Mouse (Mus musculus) kidney, postnatal 0 days (tissue): ENCODE results near the gene Gm11213. TPM values are rescaled to one million over a fixed set of nuclear protein-coding genes. Genes with fewer than 3 reads are reported as not detected.
A peak's percentile ranks its signal among the peaks of the same experiment; 100 is the strongest.

ENCODE experiments used
- ATAC-seq: fragments of 200-750 bp; cut with Nextera tagmentation; replicated peaks from 2 replicates; pipeline ENCODE4 v1.8.0; 2017; ENCODE audit warnings: low read depth, moderate number of reproducible peaks, moderate TSS enrichment, moderate library complexity; ENCODE audit not compliant: low FRiP score
- DNase-seq: peaks from one replicate; pipeline ENCODE4 v3.0.0-alpha.2; 2016; ENCODE audit warnings: low spot score
- H3K27ac ChIP-seq: fragments of 300-500 bp; sonication (generic); 2 replicates; pipeline ENCODE4 v1.5.1; 2014; ENCODE audit warnings: mild to moderate bottlenecking
- H3K27me3 ChIP-seq: fragments of 300-500 bp; sonication (generic); 2 replicates; pipeline ENCODE4 v1.6.1; 2014; ENCODE audit warnings: low read length, mixed read lengths; ENCODE audit not compliant: insufficient read depth
- H3K36me3 ChIP-seq: fragments of 300-500 bp; sonication (generic); 2 replicates; pipeline ENCODE4 v1.6.1; 2014; ENCODE audit warnings: low read length, mixed read lengths; ENCODE audit not compliant: insufficient read depth
- H3K4me1 ChIP-seq: fragments of 300-500 bp; sonication (generic); replicated peaks from 2 replicates; pipeline ENCODE4 v1.6.1; 2014; ENCODE audit warnings: antibody characterized with exemption, low read length, mixed read lengths; ENCODE audit not compliant: insufficient read depth
- H3K4me2 ChIP-seq: fragments of 300-500 bp; sonication (generic); 2 replicates; pipeline ENCODE4 v1.6.1; 2014; ENCODE audit warnings: mild to moderate bottlenecking, low read length, moderate library complexity, mixed read lengths
- H3K4me3 ChIP-seq: fragments of 300-500 bp; sonication (generic); replicated peaks from 2 replicates; pipeline ENCODE4 v1.5.1; 2014; ENCODE audit warnings: low read depth, low read length
- H3K9ac ChIP-seq: fragments of 300-500 bp; sonication (generic); 2 replicates; pipeline ENCODE4 v1.6.1; 2014; ENCODE audit warnings: low read depth, low read length
- H3K9me3 ChIP-seq: fragments of 300-500 bp; sonication (generic); replicated peaks from 2 replicates; pipeline ENCODE4 v1.6.1; 2016; ENCODE audit warnings: low read length, inconsistent platforms, mixed read lengths
- CTCF ChIP-seq: IDR thresholded peaks from 2 replicates; pipeline ENCODE4 v1.5.1; 2016; ENCODE audit warnings: antibody characterized with exemption, low read depth, mild to moderate bottlenecking, moderate library complexity
- WGBS: fragments of 180-500 bp; shearing (Covaris S2); extraction: QIAGEN DNeasy Blood & Tissue Kit; methylation state at CpG from one replicate; pipeline ENCODE4 v1.1.7; 2014; 5-methylcytosine and 5-hydroxymethylcytosine counted together
- polyA plus RNA-seq: library from polyadenylated mRNA; unstranded; fragments of >200 nt; fragmentation: Nextera tagmentation; extraction: Ambion mirVana; gene quantifications from 2 replicates; pipeline ENCODE4 v1.2.1, GENCODE M21; 2015

Gm11213 gene
- polyA plus RNA-seq, 1 experiment from 2014 or later = not detected

GRCm38 (mm10) chr4:63586240-63586639 lies 18.8 kb downstream of the Gm11213 start:
- H3K36me3 ChIP-seq = no peaks in the 10 kb centered on the region
- 84% methylated on average over 2 of the region's 2 CpGs for WGBS
- no peak overlapping the region for H3K4me3 ChIP-seq
- no peaks in the 10 kb centered on the region for H3K4me1 ChIP-seq
- DNase-seq (no peak), ATAC-seq (no peak)
- no peaks in the 10 kb centered on the region for H3K27me3 ChIP-seq
- no peak overlapping the region for H3K4me2 ChIP-seq
- H3K27ac ChIP-seq = no peak overlapping the region
- no peak for TF ChIP-seq CTCF
- no peaks in the 10 kb centered on the region for H3K9me3 ChIP-seq
- no peak overlapping the region for H3K9ac ChIP-seq

DNA sequence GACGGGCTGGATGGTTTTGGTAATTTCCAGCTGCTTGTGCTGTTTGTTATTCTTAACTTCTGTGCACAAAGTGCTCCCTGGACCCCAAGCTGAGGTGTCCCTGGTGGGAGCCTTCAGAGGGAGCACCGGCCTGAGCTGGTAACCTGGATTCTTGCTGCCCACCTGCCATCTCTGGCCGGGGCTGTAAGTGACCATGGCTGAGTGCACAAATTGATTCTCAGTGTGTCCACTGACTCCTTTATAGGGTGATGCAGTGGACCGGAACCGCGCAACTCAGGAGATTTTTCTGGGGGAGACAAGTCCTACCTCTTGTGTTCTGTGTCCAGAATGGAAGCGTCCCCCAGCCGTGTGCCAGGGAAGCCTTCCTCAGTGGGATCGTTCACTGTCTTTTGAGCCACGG lies 19.8 kb downstream of the Gm11213 start:
- no peak for DNase-seq
- WGBS = 50% methylated on average over 10 of the region's 10 CpGs
- ATAC-seq = peak; percentile 59; the same call in 1 of the 2 replicates

DNA sequence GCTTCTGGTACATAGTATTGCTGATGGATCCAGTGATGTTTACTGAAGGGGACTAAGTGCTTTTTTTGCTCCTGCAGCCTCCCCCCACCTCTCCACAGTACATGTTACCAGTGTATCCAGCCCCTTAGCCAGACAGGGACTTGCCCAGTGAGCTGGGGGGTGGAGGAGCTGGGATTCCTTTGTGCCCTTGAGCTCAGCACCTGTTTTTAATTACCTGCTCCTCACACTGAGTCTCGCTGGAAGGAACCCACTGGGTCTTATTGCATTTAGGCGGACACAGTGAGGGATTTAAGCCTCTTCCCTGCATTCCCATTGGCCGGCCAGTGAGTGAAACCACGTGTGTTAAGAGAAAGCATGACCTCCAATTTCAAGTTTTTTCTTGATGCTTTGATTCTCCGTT lies 22.5 kb downstream of the Gm11213 start:
- ATAC-seq (no peak), DNase-seq (no peak)
- no peak overlapping the region for H3K27ac ChIP-seq
- H3K27me3 ChIP-seq = no peaks in the 10 kb centered on the region
- no peak overlapping the region for H3K4me3 ChIP-seq
- H3K9me3 ChIP-seq = no peaks in the 10 kb centered on the region
- no peak overlapping the region for H3K9ac ChIP-seq
- TF ChIP-seq CTCF = no peak
- H3K4me2 ChIP-seq = no peak overlapping the region
- no peaks in the 10 kb centered on the region for H3K4me1 ChIP-seq
- H3K36me3 ChIP-seq = no peaks in the 10 kb centered on the region
- WGBS = 68% methylated on average over 5 of the region's 5 CpGs

More for the DNA sequence above, 19.8 kb downstream of the Gm11213 start:
- Histone ChIP-seq H3K9ac (no peak overlapping the region), H3K27me3 (no peaks in the 10 kb centered on the region), H3K4me2 (no peak overlapping the region), H3K27ac (no peak overlapping the region), H3K4me3 (no peak overlapping the region), H3K4me1 (no peaks in the 10 kb centered on the region), H3K9me3 (no peaks in the 10 kb centered on the region), H3K36me3 (no peaks in the 10 kb centered on the region)
- TF ChIP-seq CTCF = no peak

DNA sequence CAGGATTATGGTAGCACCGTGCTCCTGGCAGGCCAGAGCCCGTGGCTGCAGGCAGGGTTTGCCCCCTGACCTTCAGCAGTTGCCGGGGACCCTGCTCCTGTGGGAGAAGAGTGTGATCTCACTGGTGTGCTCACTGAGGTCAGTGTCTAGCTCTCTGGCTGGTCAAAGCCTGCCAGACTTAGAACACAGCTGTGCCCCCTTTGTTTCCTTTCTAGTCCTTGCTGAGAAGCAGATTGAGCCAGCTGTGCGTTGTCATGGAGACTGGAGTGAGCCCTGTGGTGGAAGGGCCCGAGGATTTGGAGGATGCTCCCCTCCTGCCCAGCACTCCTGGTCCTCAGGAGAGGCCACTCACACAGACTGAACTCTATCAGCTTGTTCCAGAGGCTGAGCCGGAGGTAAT lies 25.0 kb downstream of the Gm11213 start:
- no peak for TF ChIP-seq CTCF
- Histone ChIP-seq H3K27me3 (no peaks in the 10 kb centered on the region), H3K9me3 (no peaks in the 10 kb centered on the region), H3K36me3 (no peaks in the 10 kb centered on the region), H3K4me3 (no peak overlapping the region), H3K9ac (no peak overlapping the region), H3K4me2 (no peak overlapping the region), H3K27ac (no peak overlapping the region), H3K4me1 (no peaks in the 10 kb centered on the region)
- DNase-seq (no peak), ATAC-seq (no peak)
- 47% methylated on average over 6 of the region's 6 CpGs for WGBS

- TF ChIP-seq CTCF = no peak
- Histone ChIP-seq H3K9me3 (no peaks in the 10 kb centered on the region), H3K4me1 (no peaks in the 10 kb centered on the region), H3K36me3 (no peaks in the 10 kb centered on the region), H3K4me2 (no peak overlapping the region), H3K4me3 (no peak overlapping the region), H3K27ac (no peak overlapping the region), H3K27me3 (no peaks in the 10 kb centered on the region), H3K9ac (no peak overlapping the region)
- 90% methylated on average over 14 of the region's 14 CpGs for WGBS
- DNase-seq (no peak), ATAC-seq (no peak; the same call in 1 of the 2 replicates)
These were observed 25.4 kb downstream of the Gm11213 start for GRCm38 (mm10) chr4:63579649-63580048.

GRCm38 (mm10) chr4:63572621-63573020 lies 32.4 kb downstream of the Gm11213 start:
- Histone ChIP-seq H3K27ac (no peak overlapping the region), H3K27me3 (no peaks in the 10 kb centered on the region), H3K4me2 (no peak overlapping the region), H3K9me3 (no peaks in the 10 kb centered on the region), H3K4me3 (no peak overlapping the region), H3K9ac (no peak overlapping the region), H3K36me3 (no peaks in the 10 kb centered on the region), H3K4me1 (no peaks in the 10 kb centered on the region)
- no peak for TF ChIP-seq CTCF
- WGBS = 87% methylated on average over 5 of the region's 5 CpGs
- ATAC-seq = no peak
- DNase-seq = no peak

DNA sequence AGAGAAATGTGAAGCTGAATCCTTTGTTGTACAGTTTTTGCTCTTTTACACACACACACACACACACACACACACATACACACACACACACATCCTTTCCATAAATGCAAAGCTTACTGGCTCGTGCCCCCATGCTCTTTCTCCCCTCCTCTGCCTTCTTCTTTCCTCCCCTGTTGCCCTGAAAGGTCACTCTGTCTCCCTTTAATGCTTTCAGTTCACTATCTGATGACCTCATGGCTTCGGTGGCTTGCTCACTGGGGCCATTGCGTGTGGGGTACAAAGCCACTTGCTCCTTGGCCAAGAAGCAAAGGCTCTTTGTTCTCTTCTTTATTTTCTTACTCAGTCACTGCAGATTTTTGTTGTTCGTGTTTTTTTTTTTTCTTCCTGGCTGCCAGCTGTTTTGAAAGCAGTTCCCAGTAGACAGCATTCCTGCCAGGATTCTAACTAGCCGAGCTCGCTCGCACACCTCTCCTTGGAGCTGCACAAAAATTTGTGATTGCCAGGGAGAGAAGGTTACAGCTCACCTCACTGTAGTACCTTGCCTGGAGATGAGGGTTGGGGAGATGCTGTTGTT lies 34.8 kb downstream of the Gm11213 start:
- ATAC-seq (no peak), DNase-seq (no peak)
- Histone ChIP-seq H3K4me1 (no peaks in the 10 kb centered on the region), H3K4me3 (no peak overlapping the region), H3K4me2 (no peak overlapping the region), H3K27ac (no peak overlapping the region), H3K9ac (no peak overlapping the region), H3K9me3 (no peaks in the 10 kb centered on the region), H3K36me3 (no peaks in the 10 kb centered on the region), H3K27me3 (no peaks in the 10 kb centered on the region)
- no peak for TF ChIP-seq CTCF
- 32% methylated on average over 7 of the region's 7 CpGs for WGBS
